Mouse (Mus musculus) adipose tissue, adult 10 weeks (tissue): ENCODE results near the gene Vmn1r214. TPM values are rescaled to one million over a fixed set of nuclear protein-coding genes. Genes with fewer than 3 reads are reported as not detected.

Experiments used
- polyA plus RNA-seq: library from polyadenylated mRNA; stranded (reverse); fragments of 350-450 nt; fragmentation: Illumina TruSeq; extraction: RNeasy Lipid Tissue Mini Kit (QIAGEN cat#74804); gene quantifications from one replicate; pipeline ENCODE4 v1.2.3, GENCODE M21; 2014; ENCODE audit warnings: low read depth, low replicate concordance

The Vmn1r214 gene
- not detected for polyA plus RNA-seq

DNA sequence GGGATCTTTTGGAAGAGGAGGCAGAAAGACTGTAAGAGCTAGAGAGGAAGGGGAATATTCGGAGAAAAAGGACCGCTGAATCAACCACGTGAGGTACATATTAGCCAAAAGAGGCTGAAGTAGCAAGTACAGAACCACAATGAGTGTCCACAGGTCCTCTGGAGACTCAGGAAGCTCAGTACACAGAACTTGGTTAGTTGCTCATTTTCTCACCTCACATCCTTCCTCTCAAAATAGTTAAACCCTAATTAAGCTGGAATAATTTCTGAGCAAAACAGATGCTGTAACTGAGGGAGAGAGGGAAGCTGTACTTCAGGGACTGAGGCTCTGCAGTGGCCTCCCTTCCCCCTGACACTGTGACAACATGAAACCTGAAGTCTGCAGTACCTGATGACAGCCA lies at the start of gene Vmn1r214:
TSS of gene Vmn1r214 (plus strand) at position 301 of the 400 bp plus-strand sequence.

DNA sequence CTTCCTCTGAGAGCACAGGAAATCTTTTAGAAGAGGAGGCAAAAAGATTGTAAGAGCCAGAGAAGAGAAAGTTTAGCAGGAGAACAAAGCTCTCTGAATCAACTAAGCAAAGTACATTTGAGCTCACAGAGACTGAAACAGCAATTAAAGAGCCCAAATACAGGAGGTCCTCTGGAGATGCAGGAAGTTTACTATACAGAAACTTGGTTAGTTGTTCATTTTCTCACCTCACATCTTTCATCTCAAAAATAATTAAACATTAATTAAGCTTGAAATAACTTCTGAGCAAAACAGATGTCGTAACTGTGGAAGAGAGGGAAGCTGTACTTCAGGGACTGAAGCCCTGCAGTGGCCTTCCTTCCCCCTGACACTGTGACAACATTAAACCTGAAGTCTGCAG lies 22.9 kb upstream of the Vmn1r214 start, which contains the start of gene Vmn1r213:
TSS of gene Vmn1r213 (plus strand) at position 301 of the 400 bp plus-strand sequence.

DNA sequence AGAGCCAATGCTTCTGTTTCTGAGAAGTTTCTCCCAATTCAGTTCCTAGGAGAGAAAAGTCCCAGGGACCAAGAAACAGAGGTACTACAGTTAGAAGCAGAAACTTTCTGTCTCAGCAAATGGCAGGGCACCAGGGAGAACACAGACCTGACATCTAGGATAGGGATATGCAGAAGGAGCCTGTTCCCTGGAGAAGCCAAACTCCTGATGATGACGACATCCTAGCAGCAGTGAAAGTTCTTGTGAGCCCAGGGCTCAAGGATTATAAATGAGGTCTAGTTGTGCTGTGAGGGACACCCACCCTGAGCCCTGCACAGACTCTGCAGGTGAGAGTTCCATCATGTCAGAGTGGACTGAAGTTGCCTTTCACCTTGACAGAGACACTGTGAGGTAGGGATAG lies 37.5 kb downstream of the Vmn1r214 start, which contains the start of gene Vmn1r215:
TSS of gene Vmn1r215 (plus strand) at position 301 of the 400 bp plus-strand sequence.

Other genes starting within 250 kb of the Vmn1r214 start
- gene Vmn1r209, start 220.7 kb upstream of the Vmn1r214 start, polyA plus RNA-seq: not detected
- not detected for gene Vmn1r210, start 199.1 kb upstream of the Vmn1r214 start, polyA plus RNA-seq
- not detected for gene Vmn1r211, start 172.9 kb upstream of the Vmn1r214 start, polyA plus RNA-seq
- gene Vmn1r212, start 146.2 kb upstream of the Vmn1r214 start, polyA plus RNA-seq: not detected
- gene Vmn1r213, start 22.8 kb upstream of the Vmn1r214 start, polyA plus RNA-seq: not detected
- gene Vmn1r215, start 37.6 kb downstream of the Vmn1r214 start, polyA plus RNA-seq: not detected
- not detected for gene Vmn1r217, start 87.8 kb downstream of the Vmn1r214 start, polyA plus RNA-seq
- not detected for gene Vmn1r218, start 102.7 kb downstream of the Vmn1r214 start, polyA plus RNA-seq
- not detected for gene Vmn1r219, start 128.9 kb downstream of the Vmn1r214 start, polyA plus RNA-seq
- gene Vmn1r220, start 157.6 kb downstream of the Vmn1r214 start, polyA plus RNA-seq: not detected
- gene Vmn1r221, start 183.7 kb downstream of the Vmn1r214 start, polyA plus RNA-seq: not detected
- gene Vmn1r222, start 205.5 kb downstream of the Vmn1r214 start, polyA plus RNA-seq: not detected
- not detected for gene Vmn1r223, start 216.7 kb downstream of the Vmn1r214 start, polyA plus RNA-seq